Mouse (Mus musculus) intestine, embryonic 14.5 days (tissue): ENCODE results near the gene Dnajc16. TPM values are rescaled to one million over a fixed set of nuclear protein-coding genes. Genes with fewer than 3 reads are reported as not detected.

ENCODE experiments used
- ATAC-seq: fragments of 200-750 bp; cut with Nextera tagmentation; replicated peaks from 2 replicates; pipeline ENCODE4 v1.8.0; 2017; ENCODE audit warnings: low read depth, moderate number of reproducible peaks, moderate TSS enrichment, moderate library complexity; ENCODE audit not compliant: low FRiP score, low TSS enrichment
- DNase-seq: peaks from one replicate; pipeline ENCODE4 v3.0.0-alpha.2; 2018; ENCODE audit warnings: low spot score
- H3K27ac ChIP-seq: fragments of 300-500 bp; sonication (generic); 2 replicates; pipeline ENCODE4 v1.5.1; 2014; ENCODE audit warnings: low read depth, mild to moderate bottlenecking, control low read depth
- H3K27me3 ChIP-seq: fragments of 300-500 bp; sonication (generic); replicated peaks from 2 replicates; pipeline ENCODE4 v1.6.1; 2014; ENCODE audit warnings: low read length, control low read depth; ENCODE audit not compliant: control insufficient read depth, insufficient read depth
- H3K36me3 ChIP-seq: fragments of 300-500 bp; sonication (generic); 2 replicates; pipeline ENCODE4 v1.6.1; 2014; ENCODE audit warnings: low read length, control low read depth; ENCODE audit not compliant: control insufficient read depth, insufficient read depth
- H3K4me1 ChIP-seq: fragments of 300-500 bp; sonication (generic); replicated peaks from 2 replicates; pipeline ENCODE4 v1.6.1; 2014; ENCODE audit warnings: low read length, control low read depth, mixed read lengths; ENCODE audit not compliant: control insufficient read depth, insufficient read depth
- H3K4me2 ChIP-seq: fragments of 300-500 bp; sonication (generic); 2 replicates; pipeline ENCODE4 v1.6.1; 2014; ENCODE audit warnings: low read length
- H3K4me3 ChIP-seq: fragments of 300-500 bp; sonication (generic); 2 replicates; pipeline ENCODE4 v1.5.1; 2014; ENCODE audit warnings: low read depth, low read length, control low read depth, mixed read lengths
- H3K9ac ChIP-seq: fragments of 300-500 bp; sonication (generic); 2 replicates; pipeline ENCODE4 v1.6.1; 2014; ENCODE audit warnings: mild to moderate bottlenecking, low read length
- H3K9me3 ChIP-seq: fragments of 300-500 bp; sonication (generic); 2 replicates; pipeline ENCODE4 v1.6.1; 2016; ENCODE audit warnings: low read length, control low read depth; ENCODE audit not compliant: control insufficient read depth
- WGBS: fragments of 180-500 bp; shearing (Covaris S2); extraction: QIAGEN DNeasy Blood & Tissue Kit; methylation state at CpG from one replicate; pipeline ENCODE4 v1.1.7; 2014; 5-methylcytosine and 5-hydroxymethylcytosine counted together
- polyA plus RNA-seq: library from polyadenylated mRNA; unstranded; fragments of >200 nt; fragmentation: Nextera tagmentation; extraction: Ambion mirVana; gene quantifications from 2 replicates; pipeline ENCODE4 v1.2.1, GENCODE M21; 2014

Dnajc16 gene
- polyA plus RNA-seq, 1 experiment from 2014 or later, result 4.4 TPM

- Histone ChIP-seq H3K27ac (peak overlapping the region; percentile 88), H3K9me3 (no peaks in the 10 kb centered on the region), H3K36me3 (no peaks in the 10 kb centered on the region), H3K27me3 (no peaks in the 10 kb centered on the region), H3K4me2 (peak overlapping the region; percentile 77), H3K4me3 (peak overlapping the region; percentile 38), H3K9ac (peak overlapping the region; percentile 27), H3K4me1 (peaks cover 4% of the 10 kb centered on the region; the same call in 1 of the 2 replicates)
- DNase-seq (no peak), ATAC-seq (no peak)
- 25% methylated on average over 9 of the region's 9 CpGs for WGBS
These were observed 55.5 kb downstream of the Dnajc16 start for GRCm38 (mm10) chr4:141735206-141735560.

DNA sequence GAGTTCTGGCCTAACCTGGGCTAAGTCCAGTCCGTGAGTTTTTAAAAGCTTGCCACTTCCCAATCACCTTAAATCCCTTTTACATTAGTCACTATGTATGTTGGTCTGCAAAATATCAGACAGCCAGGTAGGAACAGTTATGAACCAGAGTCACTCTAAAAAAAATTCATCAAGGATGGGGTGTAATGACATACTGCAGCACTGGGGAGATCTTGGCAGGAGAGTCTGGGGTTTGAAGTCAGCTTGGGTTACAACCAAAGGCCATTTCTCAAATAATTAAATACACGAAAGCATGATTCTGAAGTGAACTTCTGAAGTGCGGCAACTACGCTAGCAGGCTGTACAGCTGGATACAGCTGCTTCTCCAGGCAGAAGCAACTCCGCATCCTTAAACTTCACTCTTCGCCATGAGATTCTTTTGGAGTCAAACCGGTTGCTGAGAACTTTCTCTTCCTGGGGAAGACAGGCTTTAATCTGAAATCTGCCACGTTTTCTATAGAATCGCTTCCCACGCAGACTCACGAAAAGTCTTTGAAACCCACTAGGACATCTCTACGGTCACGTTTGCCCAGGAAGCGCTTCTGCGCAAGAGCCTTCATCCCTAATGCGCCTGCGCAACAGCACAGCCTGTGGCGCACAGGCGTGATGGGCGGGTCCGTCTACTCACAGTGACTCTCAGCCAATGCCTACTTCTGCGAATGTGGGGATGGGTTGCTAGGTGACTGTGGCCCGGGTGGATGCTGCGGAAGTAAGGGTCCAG is 56.1 kb downstream of the Dnajc16 start:
- Histone ChIP-seq H3K4me3 (peak overlapping the region; percentile 38), H3K9ac (peak overlapping the region; percentile 35), H3K9me3 (no peaks in the 10 kb centered on the region), H3K27me3 (no peaks in the 10 kb centered on the region), H3K36me3 (no peaks in the 10 kb centered on the region), H3K4me2 (peak overlapping the region; percentile 77), H3K4me1 (peaks cover 4% of the 10 kb centered on the region; the same call in 1 of the 2 replicates), H3K27ac (peak overlapping the region; percentile 88)
- peak; percentile 92 for ATAC-seq
- DNase-seq, result peak; percentile 86
- 5% methylated on average over 24 of the region's 24 CpGs for WGBS

DNA sequence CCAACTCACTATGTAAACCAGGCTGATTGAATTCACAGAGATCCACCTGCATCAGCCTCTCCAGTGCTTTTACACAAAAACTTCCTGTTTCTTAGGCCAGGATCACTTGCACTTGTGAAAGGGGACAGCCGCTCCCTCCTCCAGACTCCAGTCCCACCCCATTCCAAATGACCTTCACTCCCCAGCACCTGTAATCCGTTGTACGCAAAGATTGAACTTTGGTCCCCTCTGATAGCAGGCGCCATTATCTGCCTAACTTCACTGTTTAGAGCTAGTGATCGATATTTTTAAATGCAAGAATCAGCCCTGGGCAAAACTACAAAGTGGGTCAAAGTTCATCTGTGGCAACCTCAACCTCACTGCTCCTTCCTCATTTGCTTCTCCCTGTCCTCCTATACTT is 59.0 kb downstream of the Dnajc16 start:
- Histone ChIP-seq H3K4me2 (no peak overlapping the region), H3K27me3 (no peaks in the 10 kb centered on the region), H3K27ac (no peak overlapping the region), H3K9me3 (no peaks in the 10 kb centered on the region), H3K4me1 (peaks cover 4% of the 10 kb centered on the region; the same call in 1 of the 2 replicates), H3K9ac (no peak overlapping the region), H3K36me3 (no peaks in the 10 kb centered on the region), H3K4me3 (no peak overlapping the region)
- DNase-seq (no peak), ATAC-seq (no peak; the same call in 1 of the 2 replicates)
- 56% methylated on average over 5 of the region's 5 CpGs for WGBS

GRCm38 (mm10) chr4:141730401-141730800 is 60.3 kb downstream of the Dnajc16 start:
- Histone ChIP-seq H3K27ac (no peak overlapping the region), H3K9me3 (no peaks in the 10 kb centered on the region), H3K4me1 (peaks cover 4% of the 10 kb centered on the region; the same call in 1 of the 2 replicates), H3K4me3 (no peak overlapping the region), H3K4me2 (no peak overlapping the region), H3K9ac (no peak overlapping the region), H3K36me3 (no peaks in the 10 kb centered on the region), H3K27me3 (no peaks in the 10 kb centered on the region)
- no peak for ATAC-seq
- no peak for DNase-seq
- 81% methylated on average over 13 of the region's 13 CpGs for WGBS

DNA sequence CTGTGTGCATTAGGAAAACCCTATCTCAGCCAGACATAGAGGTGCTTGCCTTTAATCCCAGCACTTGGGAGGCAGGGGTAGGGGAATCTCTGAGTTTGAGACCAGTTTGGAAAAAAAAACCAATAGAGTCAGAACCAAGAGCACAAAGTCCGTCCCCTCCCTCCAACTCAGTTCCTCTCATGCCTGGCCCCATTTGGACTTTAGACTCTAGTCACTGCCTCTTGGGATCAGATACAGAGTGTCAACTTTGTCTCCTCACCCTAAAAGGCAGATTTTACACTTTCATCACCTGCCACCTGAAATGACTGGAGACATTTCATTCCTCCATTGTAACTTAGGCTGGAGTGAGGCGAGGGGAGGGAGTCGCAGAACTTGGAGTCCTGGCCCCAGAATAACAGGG is 61.5 kb downstream of the Dnajc16 start:
- Histone ChIP-seq H3K36me3 (no peaks in the 10 kb centered on the region), H3K9ac (no peak overlapping the region), H3K9me3 (no peaks in the 10 kb centered on the region), H3K4me3 (no peak overlapping the region), H3K27ac (peak overlapping the region; percentile 14; the same call in 1 of the 2 replicates), H3K4me2 (no peak overlapping the region), H3K27me3 (no peaks in the 10 kb centered on the region), H3K4me1 (no peaks in the 10 kb centered on the region)
- peak; percentile 71; the same call in 1 of the 2 replicates for ATAC-seq
- DNase-seq, result peak; percentile 66
- 65% methylated on average over 3 of the region's 3 CpGs for WGBS

- WGBS, result 45% methylated on average over 3 of the region's 3 CpGs
- no peak for DNase-seq
These were observed 65.0 kb downstream of the Dnajc16 start for GRCm38 (mm10) chr4:141725738-141726137.

DNA sequence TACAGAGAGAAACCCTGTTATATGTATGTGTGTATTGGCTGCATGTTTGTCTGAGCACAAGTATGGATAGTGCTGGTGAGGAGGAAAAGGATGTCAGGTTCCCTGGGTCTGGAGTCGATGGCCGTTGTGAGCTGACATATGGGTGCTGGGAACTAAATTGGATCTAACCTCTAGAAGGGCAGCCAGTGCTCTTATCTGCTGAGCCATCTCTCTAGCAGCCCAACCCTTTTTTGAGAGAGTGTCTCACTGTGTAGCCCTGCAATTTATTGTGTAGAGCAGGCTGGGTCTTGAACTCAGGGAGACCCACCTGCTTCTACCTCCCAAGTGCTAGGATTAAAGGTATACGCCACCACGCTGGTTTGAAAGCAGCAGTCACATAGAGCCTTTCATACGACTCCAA is 65.5 kb downstream of the Dnajc16 start:
- Histone ChIP-seq H3K9me3 (no peaks in the 10 kb centered on the region), H3K36me3 (peaks cover 4% of the 10 kb centered on the region), H3K9ac (no peak overlapping the region), H3K4me2 (no peak overlapping the region), H3K27ac (no peak overlapping the region), H3K4me3 (no peak overlapping the region), H3K27me3 (no peaks in the 10 kb centered on the region), H3K4me1 (peaks cover 25% of the 10 kb centered on the region)
- DNase-seq (no peak), ATAC-seq (no peak)
- 76% methylated on average over 5 of the region's 5 CpGs for WGBS

More at GRCm38 (mm10) chr4:141725738-141726137, 65.0 kb downstream of the Dnajc16 start:
- peaks cover 24% of the 10 kb centered on the region for H3K4me1 ChIP-seq
- H3K27ac ChIP-seq, result no peak overlapping the region
- ATAC-seq, result no peak
- H3K27me3 ChIP-seq, result no peaks in the 10 kb centered on the region
- H3K9ac ChIP-seq, result no peak overlapping the region
- H3K4me3 ChIP-seq, result no peak overlapping the region
- H3K36me3 ChIP-seq, result no peaks in the 10 kb centered on the region; the same call in 1 of the 2 replicates
- no peak overlapping the region for H3K4me2 ChIP-seq
- no peaks in the 10 kb centered on the region for H3K9me3 ChIP-seq

GRCm38 (mm10) chr4:141724594-141724993 is 66.1 kb downstream of the Dnajc16 start:
- H3K4me2 ChIP-seq, result no peak overlapping the region
- peaks cover 11% of the 10 kb centered on the region for H3K36me3 ChIP-seq
- no peak overlapping the region for H3K27ac ChIP-seq
- ATAC-seq (no peak), DNase-seq (no peak)
- no peaks in the 10 kb centered on the region for H3K27me3 ChIP-seq
- H3K9me3 ChIP-seq, result no peaks in the 10 kb centered on the region
- no peak overlapping the region for H3K4me3 ChIP-seq
- peaks cover 25% of the 10 kb centered on the region for H3K4me1 ChIP-seq
- no peak overlapping the region for H3K9ac ChIP-seq
- 64% methylated on average over 11 of the region's 11 CpGs for WGBS

GRCm38 (mm10) chr4:141723673-141724068 is 67.1 kb downstream of the Dnajc16 start:
- peak overlapping the region; percentile 83 for H3K4me2 ChIP-seq
- no peak for DNase-seq
- H3K27me3 ChIP-seq, result no peaks in the 10 kb centered on the region
- 10% methylated on average over 13 of the region's 13 CpGs for WGBS
- H3K36me3 ChIP-seq, result peaks cover 12% of the 10 kb centered on the region
- peaks cover 25% of the 10 kb centered on the region for H3K4me1 ChIP-seq
- H3K27ac ChIP-seq, result peak overlapping the region; percentile 93; the same call in 1 of the 2 replicates
- peak overlapping the region; percentile 74 for H3K4me3 ChIP-seq
- peak; percentile 26; the same call in 1 of the 2 replicates for ATAC-seq
- H3K9me3 ChIP-seq, result no peaks in the 10 kb centered on the region
- peak overlapping the region; percentile 95 for H3K9ac ChIP-seq
